Mouse (Mus musculus) embryo, embryonic 11.5 days (tissue): ENCODE measurements around the gene Stx17.

ENCODE experiments used
- DNase-seq: peaks from one replicate; pipeline ENCODE4 v3.0.0-alpha.2; 2012; ENCODE audit warnings: low read depth, low spot score

Stx17 gene

DNA sequence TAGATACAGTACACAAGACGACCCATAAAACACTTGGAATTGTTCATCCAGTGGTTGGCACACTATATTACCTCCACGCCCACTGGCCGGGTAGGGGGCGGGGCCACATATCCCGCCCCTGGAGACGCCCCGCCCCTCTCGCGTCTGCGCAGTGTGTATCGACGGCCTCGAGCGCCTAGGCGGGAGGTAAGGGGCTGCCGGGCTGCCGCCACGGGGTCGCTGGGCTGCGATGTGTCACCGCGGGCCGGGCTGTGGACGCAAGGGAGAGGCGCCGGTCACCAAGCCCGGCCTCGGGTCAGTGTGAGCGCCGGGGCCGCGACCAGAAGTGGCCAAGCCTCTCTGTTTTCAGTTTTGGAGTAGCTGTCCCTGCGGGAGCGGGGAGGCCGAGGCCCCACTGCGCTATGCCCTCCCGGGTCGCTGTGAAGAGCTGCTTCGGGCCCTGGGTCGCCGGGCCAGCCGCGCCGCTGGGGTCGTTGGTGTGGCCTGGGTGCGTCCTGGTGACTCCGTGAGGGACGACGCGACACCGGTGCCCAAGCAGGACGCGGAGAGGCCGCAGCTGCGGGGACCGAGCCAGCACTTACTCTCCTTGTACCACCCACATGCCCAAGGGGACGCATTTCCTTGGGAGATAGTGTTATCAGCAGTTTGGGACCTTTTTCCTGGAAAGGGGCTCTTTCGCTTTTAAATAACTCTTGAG is at the start of gene Stx17:
Gene Stx17 (plus strand): TSS at position 143 of the 697 bp plus-strand sequence.
- peak; percentile 79 for DNase-seq

DNA sequence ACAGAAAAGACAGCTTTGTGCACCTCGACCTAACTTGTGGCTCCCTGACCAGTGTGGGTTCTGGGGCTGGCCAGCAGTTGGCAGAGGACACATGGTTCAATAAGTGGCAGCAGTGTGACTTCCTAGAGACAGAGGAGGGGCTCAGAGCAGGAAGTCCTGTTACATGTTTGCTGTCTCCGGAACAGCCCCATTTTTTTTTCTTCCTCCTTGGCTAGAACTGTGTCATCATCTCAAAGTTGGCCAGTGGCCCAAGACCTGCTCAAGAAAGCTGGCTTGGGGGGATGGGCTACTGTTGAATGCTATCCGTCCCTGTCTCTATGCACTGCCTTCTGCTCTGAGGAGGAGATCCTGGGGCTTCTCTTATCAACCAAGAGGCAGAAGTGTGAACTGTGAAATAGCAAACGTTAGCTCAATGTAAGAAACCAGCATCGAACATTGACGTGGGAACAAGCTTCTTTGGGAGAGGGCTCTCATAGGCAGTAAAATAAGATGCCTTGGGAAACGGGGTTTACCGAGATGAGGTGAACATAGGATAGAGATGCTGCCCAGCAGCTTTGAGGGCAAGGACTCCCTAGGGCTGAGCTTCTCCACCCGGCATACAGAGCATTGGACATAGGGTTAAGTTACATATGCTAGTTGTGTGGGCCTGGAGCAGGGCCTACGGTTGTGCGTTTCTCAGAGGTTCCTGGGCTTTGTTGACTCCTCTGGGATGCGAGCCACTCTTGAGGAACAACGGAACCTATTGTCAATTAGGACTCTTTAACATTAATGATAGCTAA is 47.8 kb upstream of the Stx17 start:
- DNase-seq = no peak

DNA sequence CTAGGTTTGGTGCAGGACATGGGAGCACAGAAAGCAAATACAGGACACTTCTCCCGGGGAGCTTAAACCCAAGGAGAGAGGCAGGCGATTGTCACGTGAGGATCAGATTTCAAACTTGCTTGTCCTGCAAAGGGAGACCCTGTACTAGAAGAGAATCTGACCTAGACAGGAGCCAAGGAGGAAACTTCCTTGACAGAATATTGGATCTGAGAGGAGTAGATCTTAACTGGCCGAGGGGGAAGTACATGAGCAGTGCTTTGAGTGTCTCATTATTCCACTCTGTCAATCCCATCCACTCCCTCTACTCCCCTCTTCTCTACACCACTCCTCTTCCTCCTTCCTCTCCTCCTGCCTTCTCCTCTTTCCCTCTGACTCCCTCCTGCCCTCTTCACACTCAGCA is 46.5 kb upstream of the Stx17 start:
- no peak for DNase-seq

DNA sequence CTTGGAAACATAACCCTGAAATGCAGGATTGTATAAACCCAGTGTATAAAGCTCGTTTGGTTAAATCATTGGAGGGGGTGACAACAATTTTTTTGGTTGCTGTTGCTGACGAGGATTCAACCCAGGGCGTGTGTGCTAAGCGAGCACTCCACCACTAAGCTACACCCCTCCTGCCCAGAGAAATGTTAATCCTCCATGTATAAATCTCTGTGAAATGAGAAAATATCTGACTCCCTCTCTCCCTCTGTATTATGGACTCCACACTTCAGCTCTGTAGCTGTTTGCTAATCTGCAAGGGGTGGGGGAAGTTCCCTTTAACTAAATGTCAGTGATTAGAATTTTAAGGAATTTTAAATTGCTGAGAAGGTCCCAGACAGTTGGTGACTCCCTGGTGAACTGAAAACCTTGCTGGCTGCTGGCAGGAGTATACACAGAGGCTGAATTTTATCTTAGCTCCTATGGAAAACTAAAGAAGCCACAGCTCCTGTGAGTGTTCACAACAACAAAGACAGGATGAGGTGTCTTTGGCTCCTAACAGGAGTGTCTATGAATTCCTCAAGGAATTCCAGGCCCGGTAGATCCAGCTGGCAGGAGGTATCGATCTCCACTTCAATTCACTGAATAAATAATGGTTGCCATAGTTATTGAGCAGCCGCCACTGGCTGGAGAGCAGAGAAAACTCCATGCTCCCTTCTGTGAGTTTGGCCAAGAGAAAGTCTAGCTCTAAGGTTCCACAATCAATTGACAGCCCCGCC is 45.3 kb upstream of the Stx17 start:
- DNase-seq = no peak

GRCm38 (mm10) chr4:48083452-48083851 is 41.3 kb upstream of the Stx17 start:
- no peak for DNase-seq

GRCm38 (mm10) chr4:48086609-48087008 is 38.1 kb upstream of the Stx17 start:
- DNase-seq = no peak

GRCm38 (mm10) chr4:48087497-48087896 is 37.2 kb upstream of the Stx17 start:
- no peak for DNase-seq

- no peak for DNase-seq
These were observed 31.5 kb upstream of the Stx17 start for GRCm38 (mm10) chr4:48093221-48093620.

- no peak for DNase-seq
These were observed 24.5 kb upstream of the Stx17 start for GRCm38 (mm10) chr4:48100217-48100616.

GRCm38 (mm10) chr4:48101981-48102380 is 22.7 kb upstream of the Stx17 start:
- DNase-seq = no peak

GRCm38 (mm10) chr4:48105387-48105786 is 19.3 kb upstream of the Stx17 start:
- no peak for DNase-seq

- DNase-seq = no peak
These were observed 17.6 kb upstream of the Stx17 start for GRCm38 (mm10) chr4:48107086-48107485.

- no peak for DNase-seq
These were observed 16.1 kb upstream of the Stx17 start for GRCm38 (mm10) chr4:48108591-48108990.

GRCm38 (mm10) chr4:48110331-48110730 is 14.4 kb upstream of the Stx17 start:
- no peak for DNase-seq

- no peak for DNase-seq
These were observed 8.5 kb upstream of the Stx17 start for GRCm38 (mm10) chr4:48116191-48116590.

- no peak for DNase-seq
These were observed 321 bp upstream of the Stx17 start for GRCm38 (mm10) chr4:48124416-48124772.

DNA sequence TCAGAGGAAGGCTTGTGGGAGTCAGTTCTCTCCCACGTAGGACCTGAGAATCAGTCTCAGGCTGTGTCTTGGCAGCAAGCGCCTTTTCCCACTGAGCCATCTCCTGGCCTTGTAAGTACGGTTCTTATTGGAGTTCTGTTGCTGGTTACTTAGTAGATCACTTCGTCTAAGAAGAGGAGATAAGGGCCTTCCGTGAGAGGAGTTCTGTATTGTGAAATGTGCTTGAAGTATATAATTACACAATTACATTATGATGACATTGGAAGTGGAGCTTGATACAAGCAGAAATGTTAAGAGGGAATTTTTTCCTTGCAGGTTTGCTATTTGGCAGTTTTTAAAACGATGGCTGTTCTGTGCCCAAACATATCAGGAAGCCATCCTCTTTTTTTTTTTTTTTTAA is 5.6 kb downstream of the Stx17 start:
- DNase-seq = no peak

- DNase-seq = no peak
These were observed 6.9 kb downstream of the Stx17 start for GRCm38 (mm10) chr4:48131606-48132005.

DNA sequence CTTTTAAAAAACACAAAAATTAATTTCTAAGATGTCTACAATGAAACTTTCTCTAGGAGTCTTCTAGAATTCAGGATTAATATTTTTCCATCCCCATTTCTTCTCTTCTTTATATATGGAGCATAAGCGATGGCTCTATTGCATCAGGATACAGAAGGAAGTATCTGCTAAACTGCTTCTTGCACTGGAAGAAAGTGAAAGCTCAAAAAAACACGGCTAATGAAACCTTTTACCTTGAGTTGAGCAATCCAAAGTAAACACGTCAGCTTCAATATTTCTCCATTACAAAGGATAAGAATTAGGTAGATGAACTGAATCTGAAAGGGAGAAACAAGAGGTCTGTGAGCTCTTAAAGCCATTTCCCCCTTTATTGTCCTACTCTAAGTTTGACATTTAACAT is 8.0 kb downstream of the Stx17 start:
- no peak for DNase-seq

- no peak for DNase-seq
These were observed 24.8 kb downstream of the Stx17 start for GRCm38 (mm10) chr4:48149492-48149891.

DNA sequence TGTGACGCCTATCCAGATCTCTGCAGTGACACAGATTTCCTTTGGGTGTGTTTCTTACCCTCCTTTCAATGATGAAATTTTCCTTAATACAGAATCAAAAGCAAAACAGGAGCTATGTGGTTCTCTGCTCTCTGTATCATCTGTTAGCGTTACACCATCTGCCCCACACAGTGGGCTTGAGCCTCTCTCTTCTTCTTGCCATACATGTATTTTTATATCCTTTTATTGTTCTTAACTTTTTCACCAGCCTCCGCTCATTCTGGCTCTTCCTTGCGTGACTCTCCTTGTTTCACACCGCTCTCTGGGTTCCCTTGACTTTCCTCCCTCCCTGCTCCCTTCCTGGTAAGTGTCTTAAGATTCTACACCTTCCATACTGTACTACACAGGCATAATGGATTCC is 28.5 kb downstream of the Stx17 start:
- DNase-seq = no peak

DNA sequence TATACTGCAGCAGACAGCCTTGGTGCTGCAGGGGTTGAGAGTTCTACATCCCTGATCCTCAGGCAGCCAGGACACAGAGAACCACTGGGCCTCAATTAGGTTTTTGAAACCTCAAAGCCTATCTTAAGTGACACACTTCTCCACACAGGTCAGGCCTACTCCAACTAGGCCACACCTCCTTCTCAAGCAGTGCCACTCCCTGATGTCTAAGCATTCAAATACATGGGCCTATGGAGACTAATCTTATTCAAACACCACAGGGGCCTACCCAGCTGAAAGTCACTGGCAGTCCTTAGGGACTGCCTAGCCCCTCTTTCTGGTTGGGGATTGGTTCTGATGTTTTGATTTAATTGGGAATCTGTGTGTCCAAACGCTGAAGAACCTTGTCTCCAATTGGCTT is 31.1 kb downstream of the Stx17 start:
- no peak for DNase-seq

- no peak for DNase-seq
These were observed 35.7 kb downstream of the Stx17 start for GRCm38 (mm10) chr4:48160386-48160785.
